Mouse (Mus musculus): ENCODE measurements at regions not wholly inside any gene's neighbourhood (a gene's known extent, or its start where the extent isn't known, plus 50 kb on each side); places are given as distances from the start of the nearest gene placed in this dataset.

DNA sequence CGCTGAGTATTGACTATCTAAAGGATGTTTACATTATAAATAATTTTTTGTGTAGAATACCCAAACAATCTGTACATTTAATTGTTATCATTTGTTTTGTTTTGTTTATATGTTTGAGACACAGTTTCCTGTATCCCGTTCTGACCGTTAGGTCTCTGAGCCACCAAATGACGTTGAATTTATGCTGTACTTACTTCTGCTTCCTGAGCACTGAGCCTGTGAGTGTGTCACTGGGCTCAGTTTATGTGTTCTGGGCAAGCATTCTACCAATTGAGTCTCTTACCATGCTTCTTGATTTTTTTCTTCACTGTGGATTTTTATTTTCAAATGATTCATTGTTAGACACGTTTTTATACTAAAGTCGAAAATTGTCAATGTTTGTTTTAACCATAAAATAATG is 74.2 kb downstream of the Mbl2 start:
- Histone ChIP-seq H3K4me1 (ENCODE audit: control insufficient read depth, insufficient read depth, low read length) (peaks cover 4% of the 10 kb centered on the region; the same call in 1 of the 2 replicates), H3K4me2 (replicated peaks; ENCODE audit: low read depth, low read length, severe bottlenecking) (no peak overlapping the region), H3K27ac (replicated peaks; ENCODE audit: low read depth, low read length) (no peak overlapping the region), H3K9me3 (ENCODE audit: control insufficient read depth, low read length) (no peaks in the 10 kb centered on the region), H3K27me3 (ENCODE audit: control insufficient read depth, insufficient read depth, low read length) (no peaks in the 10 kb centered on the region), H3K4me3 (replicated peaks; ENCODE audit: low read length) (no peak overlapping the region), H3K36me3 (ENCODE audit: control insufficient read depth, insufficient read depth, low read length) (no peaks in the 10 kb centered on the region), H3K9ac (ENCODE audit: low read depth, low read length, severe bottlenecking) (no peak overlapping the region)
- DNase-seq (ENCODE audit: low spot score) (no peak), ATAC-seq (ENCODE audit: low FRiP score, low read depth) (no peak)
- no peak for TF ChIP-seq POLR2A (IDR thresholded peaks at IDR 0.05; ENCODE audit: borderline replicate concordance, extremely low read depth, insufficient read depth, insufficient read length)
- 52% methylated on average over 6 of the region's 6 CpGs for WGBS

DNA sequence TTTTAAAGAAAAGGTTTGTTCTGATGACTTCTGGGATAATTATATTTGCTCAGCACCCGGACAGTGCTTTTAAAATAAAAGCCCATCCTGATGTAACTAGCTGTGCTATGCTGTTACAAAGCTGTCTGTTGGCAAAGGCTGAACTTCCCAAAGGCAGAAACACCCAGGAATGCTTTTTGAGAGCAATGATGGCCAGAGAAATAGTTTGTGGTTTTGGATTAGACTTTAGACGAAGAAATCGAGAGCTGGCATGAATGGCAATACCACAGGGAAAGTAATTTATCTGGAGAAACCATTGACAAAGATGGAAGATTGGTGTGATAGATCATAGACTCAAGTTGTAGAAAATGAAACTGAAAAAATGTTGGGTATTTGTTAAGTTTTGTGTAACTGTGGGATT is 84.6 kb downstream of the Mbl2 start:
- H3K4me2 ChIP-seq (replicated peaks; ENCODE audit: low read depth, low read length, severe bottlenecking) = no peak overlapping the region
- TF ChIP-seq POLR2A (IDR thresholded peaks at IDR 0.05; ENCODE audit: borderline replicate concordance, extremely low read depth, insufficient read depth, insufficient read length) = no peak
- H3K4me3 ChIP-seq (replicated peaks; ENCODE audit: low read length) = no peak overlapping the region
- no peaks in the 10 kb centered on the region for H3K36me3 ChIP-seq (ENCODE audit: control insufficient read depth, insufficient read depth, low read length)
- H3K9me3 ChIP-seq (ENCODE audit: control insufficient read depth, low read length) = no peaks in the 10 kb centered on the region
- H3K27me3 ChIP-seq (ENCODE audit: control insufficient read depth, insufficient read depth, low read length) = no peaks in the 10 kb centered on the region
- no peaks in the 10 kb centered on the region for H3K4me1 ChIP-seq (ENCODE audit: control insufficient read depth, insufficient read depth, low read length)
- H3K27ac ChIP-seq (replicated peaks; ENCODE audit: low read depth, low read length) = no peak overlapping the region
- no peak for DNase-seq (ENCODE audit: low spot score)
- WGBS = 85% methylated on average over 3 of the region's 3 CpGs
- no peak for ATAC-seq (ENCODE audit: low FRiP score, low read depth)
- H3K9ac ChIP-seq (ENCODE audit: low read depth, low read length, severe bottlenecking) = no peak overlapping the region

DNA sequence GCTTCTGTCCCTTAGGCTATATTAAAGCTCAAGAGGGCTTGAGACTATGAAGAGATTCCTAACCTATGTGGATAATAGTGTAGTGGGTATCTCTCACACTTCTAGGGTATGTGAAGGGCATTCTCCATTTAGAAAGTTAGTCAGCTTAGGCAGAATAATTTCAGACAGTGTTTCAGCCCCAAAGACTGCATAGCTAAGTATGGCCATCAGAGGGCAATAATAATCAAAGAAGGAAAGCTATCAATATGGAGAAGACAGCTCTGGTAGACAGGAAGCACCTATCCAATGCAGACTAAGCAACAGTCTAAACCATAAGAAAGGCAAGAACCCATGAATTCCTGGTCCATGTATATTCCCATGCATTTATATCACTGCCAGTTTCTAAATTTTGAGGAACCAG is 95.0 kb downstream of the Mbl2 start:
- ATAC-seq (ENCODE audit: low FRiP score, low read depth) = no peak

DNA sequence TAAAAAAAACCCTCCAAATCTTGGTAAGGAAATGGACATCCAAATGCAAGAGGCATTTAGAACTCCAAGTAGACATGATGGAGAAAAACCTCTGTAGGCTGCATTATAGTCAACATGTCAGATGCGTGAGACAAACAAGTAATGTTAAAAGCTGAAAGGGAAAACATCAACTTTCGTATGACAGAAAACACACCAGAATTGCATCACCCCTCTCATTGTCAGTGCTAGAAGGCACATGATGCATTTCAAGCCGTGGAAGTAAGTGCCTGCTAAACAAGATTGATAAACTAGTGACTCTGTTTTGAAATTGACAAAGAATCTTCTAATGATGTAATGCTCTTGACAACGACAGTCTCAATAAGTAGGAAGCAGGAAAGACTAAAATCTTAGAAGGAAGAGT is 96.1 kb downstream of the Mbl2 start:
- Histone ChIP-seq H3K27me3 (ENCODE audit: control insufficient read depth, insufficient read depth, low read length) (no peaks in the 10 kb centered on the region), H3K9me3 (ENCODE audit: control insufficient read depth, low read length) (no peaks in the 10 kb centered on the region), H3K36me3 (ENCODE audit: control insufficient read depth, insufficient read depth, low read length) (no peaks in the 10 kb centered on the region), H3K4me3 (replicated peaks; ENCODE audit: low read length) (no peak overlapping the region), H3K9ac (ENCODE audit: low read depth, low read length, severe bottlenecking) (no peak overlapping the region), H3K27ac (replicated peaks; ENCODE audit: low read depth, low read length) (no peak overlapping the region), H3K4me2 (replicated peaks; ENCODE audit: low read depth, low read length, severe bottlenecking) (no peak overlapping the region), H3K4me1 (ENCODE audit: control insufficient read depth, insufficient read depth, low read length) (no peaks in the 10 kb centered on the region)
- no peak for TF ChIP-seq POLR2A (IDR thresholded peaks at IDR 0.05; ENCODE audit: borderline replicate concordance, extremely low read depth, insufficient read depth, insufficient read length)
- 83% methylated on average over 4 of the region's 4 CpGs for WGBS
- DNase-seq (ENCODE audit: low spot score) = no peak
- ATAC-seq (ENCODE audit: low FRiP score, low read depth) = no peak

More for the DNA sequence above, 95.0 kb downstream of the Mbl2 start:
- H3K4me1 ChIP-seq (ENCODE audit: control insufficient read depth, insufficient read depth, low read length) = no peaks in the 10 kb centered on the region
- H3K9ac ChIP-seq (ENCODE audit: low read depth, low read length, severe bottlenecking) = no peak overlapping the region
- H3K4me2 ChIP-seq (replicated peaks; ENCODE audit: low read depth, low read length, severe bottlenecking) = no peak overlapping the region
- H3K27ac ChIP-seq (replicated peaks; ENCODE audit: low read depth, low read length) = no peak overlapping the region
- H3K4me3 ChIP-seq (replicated peaks; ENCODE audit: low read length) = no peak overlapping the region
- H3K36me3 ChIP-seq (ENCODE audit: control insufficient read depth, insufficient read depth, low read length) = no peaks in the 10 kb centered on the region
- no peak for TF ChIP-seq POLR2A (IDR thresholded peaks at IDR 0.05; ENCODE audit: borderline replicate concordance, extremely low read depth, insufficient read depth, insufficient read length)
- no peaks in the 10 kb centered on the region for H3K9me3 ChIP-seq (ENCODE audit: control insufficient read depth, low read length)
- DNase-seq (ENCODE audit: low spot score) = no peak
- H3K27me3 ChIP-seq (ENCODE audit: control insufficient read depth, insufficient read depth, low read length) = no peaks in the 10 kb centered on the region

DNA sequence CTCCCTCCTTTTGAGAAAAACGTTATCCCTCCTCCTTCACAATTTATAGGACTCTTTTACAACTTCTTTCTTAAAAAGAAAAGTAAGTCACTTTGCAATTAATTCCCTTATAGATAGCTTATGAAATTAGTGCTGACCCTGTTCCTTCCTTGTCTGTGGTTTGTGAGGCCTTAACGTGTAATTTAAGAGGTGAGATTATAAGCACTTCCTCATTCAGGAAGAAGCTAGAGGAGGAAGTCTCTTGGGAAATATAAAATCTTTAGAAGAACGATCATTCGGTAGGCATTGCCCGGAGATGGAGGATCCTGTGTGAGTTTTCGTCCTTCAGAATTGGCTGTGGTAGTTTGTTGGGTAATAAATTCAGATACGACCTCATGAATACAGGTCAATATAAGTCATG is 98.0 kb downstream of the Mbl2 start:
- ATAC-seq (ENCODE audit: low FRiP score, low read depth) = no peak
- Histone ChIP-seq H3K9me3 (ENCODE audit: control insufficient read depth, low read length) (no peaks in the 10 kb centered on the region), H3K27me3 (ENCODE audit: control insufficient read depth, insufficient read depth, low read length) (no peaks in the 10 kb centered on the region), H3K27ac (replicated peaks; ENCODE audit: low read depth, low read length) (no peak overlapping the region), H3K4me3 (replicated peaks; ENCODE audit: low read length) (no peak overlapping the region), H3K4me2 (replicated peaks; ENCODE audit: low read depth, low read length, severe bottlenecking) (no peak overlapping the region), H3K9ac (ENCODE audit: low read depth, low read length, severe bottlenecking) (no peak overlapping the region), H3K4me1 (ENCODE audit: control insufficient read depth, insufficient read depth, low read length) (no peaks in the 10 kb centered on the region), H3K36me3 (ENCODE audit: control insufficient read depth, insufficient read depth, low read length) (no peaks in the 10 kb centered on the region)
- DNase-seq (ENCODE audit: low spot score) = no peak
- no peak for TF ChIP-seq POLR2A (IDR thresholded peaks at IDR 0.05; ENCODE audit: borderline replicate concordance, extremely low read depth, insufficient read depth, insufficient read length)
- 37% methylated on average over 7 of the region's 7 CpGs for WGBS

DNA sequence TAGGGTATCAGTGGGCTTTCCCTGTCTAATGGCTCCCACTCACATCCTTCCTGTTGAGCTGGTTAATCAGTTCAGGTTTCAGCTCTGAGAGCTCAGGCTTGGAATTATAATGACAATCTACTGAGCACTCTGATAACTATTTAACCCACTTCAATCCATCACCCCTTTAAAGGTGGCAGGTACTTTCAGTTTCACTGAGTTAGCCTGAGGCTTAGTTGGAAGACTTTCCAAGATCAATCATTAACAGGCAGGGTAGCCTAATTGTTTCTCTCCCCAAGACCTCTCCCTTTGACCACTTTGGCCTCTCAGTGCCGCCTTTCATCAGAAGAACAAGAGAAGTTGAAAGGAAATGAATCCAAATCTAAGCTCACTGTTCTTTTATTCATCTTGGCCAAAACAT is 99.1 kb downstream of the Mbl2 start:
- Histone ChIP-seq H3K4me2 (replicated peaks; ENCODE audit: low read depth, low read length, severe bottlenecking) (no peak overlapping the region), H3K36me3 (ENCODE audit: control insufficient read depth, insufficient read depth, low read length) (no peaks in the 10 kb centered on the region), H3K9ac (ENCODE audit: low read depth, low read length, severe bottlenecking) (no peak overlapping the region), H3K4me3 (replicated peaks; ENCODE audit: low read length) (no peak overlapping the region), H3K9me3 (ENCODE audit: control insufficient read depth, low read length) (no peaks in the 10 kb centered on the region), H3K27me3 (ENCODE audit: control insufficient read depth, insufficient read depth, low read length) (no peaks in the 10 kb centered on the region), H3K27ac (replicated peaks; ENCODE audit: low read depth, low read length) (no peak overlapping the region), H3K4me1 (ENCODE audit: control insufficient read depth, insufficient read depth, low read length) (no peaks in the 10 kb centered on the region)
- DNase-seq (ENCODE audit: low spot score) (no peak), ATAC-seq (ENCODE audit: low FRiP score, low read depth) (no peak)
- WGBS = 38% methylated on average over 1 of the region's 1 CpGs
- no peak for TF ChIP-seq POLR2A (IDR thresholded peaks at IDR 0.05; ENCODE audit: borderline replicate concordance, extremely low read depth, insufficient read depth, insufficient read length)
